Mouse (Mus musculus): ENCODE measurements around the gene Ifna5. TPM values are rescaled to one million over a fixed set of nuclear protein-coding genes. Genes with fewer than 3 reads are reported as not detected.

Ifna5 gene
- total and polyA plus RNA-seq, 3 experiments = not detected

DNA sequence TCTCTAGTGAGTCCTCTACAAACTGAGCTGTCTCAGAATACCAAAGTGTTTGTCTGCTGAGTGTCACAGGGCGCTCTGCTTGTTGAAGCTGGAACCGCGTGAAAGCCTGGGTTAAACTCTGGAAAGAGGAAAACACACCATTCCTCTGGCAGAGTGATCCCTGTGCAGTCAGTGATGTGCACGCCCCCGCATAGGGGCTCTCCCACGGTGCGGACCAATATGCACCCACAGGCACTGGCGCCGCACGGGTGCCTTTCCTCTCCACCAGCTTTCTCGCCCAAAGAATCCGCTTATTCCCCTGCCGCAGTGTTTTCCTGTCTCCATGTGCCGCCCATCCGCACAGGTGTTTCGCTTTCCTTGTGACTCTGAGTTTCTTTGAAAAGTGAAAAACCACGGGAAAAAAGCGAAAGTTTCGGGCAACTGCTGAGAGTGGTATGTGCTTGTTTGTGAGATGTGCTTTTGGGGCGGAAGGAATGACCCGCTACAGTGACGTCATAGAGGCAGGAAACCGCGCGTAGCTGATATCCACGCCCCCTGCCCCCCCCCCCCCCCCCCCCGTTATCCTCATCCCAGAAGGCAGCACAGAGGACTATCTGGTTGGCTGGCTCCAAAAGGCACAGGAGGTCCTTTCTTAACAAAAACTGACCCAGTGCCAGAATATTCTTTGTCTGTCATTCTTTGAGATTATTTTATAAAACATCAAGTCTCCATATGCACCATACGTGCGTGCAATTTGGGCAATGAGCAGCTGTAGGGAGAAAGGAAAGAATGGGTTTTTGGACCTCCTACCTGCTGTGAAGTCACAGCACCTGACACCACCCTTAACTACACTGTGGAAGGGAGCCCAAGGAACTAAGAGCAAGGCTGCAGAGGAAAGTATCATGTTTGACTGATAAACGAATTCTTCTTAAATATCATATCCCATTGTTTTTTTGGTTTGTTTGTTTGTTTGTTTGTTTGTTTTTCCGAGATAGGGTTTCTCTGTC is 32.9 kb downstream of the Ifna5 start:
- DNase-seq = peak; percentile 42 to 48
- no peaks in the 10 kb centered on the region; the same call in 1 of the 2 replicates for H3K27me3 ChIP-seq (ENCODE audit: control insufficient read depth, insufficient read depth, low read length)
- H3K9ac ChIP-seq (ENCODE audit: low read depth, low read length) = peak overlapping the region; percentile 58
- H3K4me3 ChIP-seq = peak overlapping the region; percentile 50
- no peaks in the 10 kb centered on the region for H3K36me3 ChIP-seq (ENCODE audit: control insufficient read depth, insufficient read depth, low read length)
- intact Hi-C loops (cut with DNase I) = loop anchor here (10.0 kb wide), 1 partner anchor 657 kb away; no protein-coding TSS in a partner anchor
- no peaks in the 10 kb centered on the region for H3K4me1 ChIP-seq (ENCODE audit: control insufficient read depth, insufficient read depth, low read length)
- peak overlapping the region; percentile 26 for H3K27ac ChIP-seq
- no peaks in the 10 kb centered on the region for H3K79me2 ChIP-seq (replicated peaks; ENCODE audit: control insufficient read depth, insufficient read depth, low read length)
- TF ChIP-seq POLR2A (IDR thresholded peaks at IDR 0.05; ENCODE audit: insufficient read depth, low read depth, low read length) (peak; percentile 50; the same call in 1 of the 2 replicates), CTCF (IDR thresholded peaks at IDR 0.05) (no peak), EP300 (IDR thresholded peaks at IDR 0.05; ENCODE audit: insufficient read depth, low read depth, low read length) (no peak)
- WGBS = 8% methylated on average over 30 of the region's 31 CpGs

- Histone ChIP-seq H3K9ac (ENCODE audit: low read depth, low read length) (no peak overlapping the region), H3K4me1 (ENCODE audit: control insufficient read depth, insufficient read depth, low read length) (no peaks in the 10 kb centered on the region), H3K36me3 (ENCODE audit: control insufficient read depth, insufficient read depth, low read length) (no peaks in the 10 kb centered on the region), H3K79me2 (replicated peaks; ENCODE audit: control insufficient read depth, insufficient read depth, low read length) (no peaks in the 10 kb centered on the region), H3K4me3 (no peak overlapping the region), H3K27ac (no peak overlapping the region), H3K27me3 (ENCODE audit: control insufficient read depth, insufficient read depth, low read length) (no peaks in the 10 kb centered on the region)
- WGBS = 0% methylated on average over 2 of the region's 2 CpGs
- TF ChIP-seq CTCF (IDR thresholded peaks at IDR 0.05) = peak; percentile 89
- TF ChIP-seq EP300 (IDR thresholded peaks at IDR 0.05; ENCODE audit: insufficient read depth, low read depth, low read length) = no peak
- no peak for DNase-seq
- intact Hi-C loops (cut with DNase I) = loop anchor here (1.0 kb wide), 1 partner anchor 257 kb away; no protein-coding TSS in a partner anchor
Measured at GRCm38 (mm10) chr4:88872691-88873090, 37.4 kb downstream of the Ifna5 start.

DNA sequence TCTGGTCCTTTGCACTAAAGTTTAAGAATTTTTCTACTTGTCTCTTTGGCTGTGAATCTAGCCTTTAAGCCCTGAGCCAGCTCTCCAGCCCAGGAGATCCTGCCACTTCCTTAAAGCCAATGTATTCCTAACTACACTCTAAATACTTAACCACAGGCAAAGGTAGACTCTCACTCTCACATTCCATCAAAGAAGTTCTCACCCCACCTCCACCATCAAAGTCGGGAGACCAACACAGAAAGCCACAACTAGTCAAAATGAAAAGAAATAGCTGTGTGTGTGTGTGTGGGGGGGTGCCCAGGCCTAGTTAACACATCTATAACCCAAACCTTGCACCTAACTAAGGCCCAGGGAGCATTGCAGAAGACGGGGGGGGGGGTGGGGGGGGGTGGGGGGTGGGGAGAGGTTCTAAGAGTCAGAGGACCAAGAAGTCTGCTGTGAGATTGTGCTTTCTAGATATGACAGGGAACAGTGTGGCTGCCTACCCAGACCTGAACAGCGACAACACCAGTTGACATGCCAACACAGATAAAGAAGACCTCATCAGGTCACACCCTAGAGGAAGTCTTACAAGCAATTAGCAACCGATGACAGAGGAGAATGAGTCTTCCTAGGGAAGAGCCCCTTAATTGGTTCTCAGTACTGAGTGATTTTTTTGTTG is 40.2 kb downstream of the Ifna5 start:
- Histone ChIP-seq H3K27ac (no peak overlapping the region), H3K4me3 (no peak overlapping the region), H3K27me3 (ENCODE audit: control insufficient read depth, insufficient read depth, low read length) (no peaks in the 10 kb centered on the region), H3K9ac (ENCODE audit: low read depth, low read length) (no peak overlapping the region), H3K36me3 (ENCODE audit: control insufficient read depth, insufficient read depth, low read length) (no peaks in the 10 kb centered on the region), H3K79me2 (replicated peaks; ENCODE audit: control insufficient read depth, insufficient read depth, low read length) (no peaks in the 10 kb centered on the region), H3K4me1 (ENCODE audit: control insufficient read depth, insufficient read depth, low read length) (no peaks in the 10 kb centered on the region)
- TF ChIP-seq CTCF (IDR thresholded peaks at IDR 0.05) (no peak), EP300 (IDR thresholded peaks at IDR 0.05; ENCODE audit: insufficient read depth, low read depth, low read length) (no peak), POLR2A (IDR thresholded peaks at IDR 0.05; ENCODE audit: insufficient read depth, low read depth, low read length) (no peak)
- intact Hi-C loops (cut with DNase I) = no loop called here
- no peak for DNase-seq
- WGBS = 34% methylated on average over 4 of the region's 4 CpGs

DNA sequence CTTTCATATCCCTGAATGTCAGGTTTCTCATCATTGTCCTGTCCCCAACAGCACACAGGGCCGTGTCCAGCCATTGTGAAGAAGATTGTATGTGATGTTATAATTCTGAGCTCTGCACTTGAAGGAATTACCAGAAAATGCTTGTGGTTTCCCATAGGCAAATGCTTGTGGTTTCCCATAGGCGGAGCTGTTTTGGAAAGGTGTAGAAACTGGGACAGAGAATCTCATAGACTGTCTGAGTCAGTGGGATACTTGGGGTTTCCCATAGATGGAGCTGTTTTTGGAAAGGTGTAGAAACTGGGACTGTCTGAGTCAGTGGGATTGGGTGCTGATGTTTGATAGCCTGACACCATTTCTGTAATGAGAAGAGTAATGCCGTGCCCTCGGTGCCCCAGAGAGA is 41.2 kb downstream of the Ifna5 start:
- Histone ChIP-seq H3K4me3 (no peak overlapping the region), H3K79me2 (replicated peaks; ENCODE audit: control insufficient read depth, insufficient read depth, low read length) (no peaks in the 10 kb centered on the region), H3K9ac (ENCODE audit: low read depth, low read length) (no peak overlapping the region), H3K36me3 (ENCODE audit: control insufficient read depth, insufficient read depth, low read length) (no peaks in the 10 kb centered on the region), H3K27me3 (ENCODE audit: control insufficient read depth, insufficient read depth, low read length) (no peaks in the 10 kb centered on the region), H3K4me1 (ENCODE audit: control insufficient read depth, insufficient read depth, low read length) (no peaks in the 10 kb centered on the region), H3K27ac (no peak overlapping the region)
- intact Hi-C loops (cut with DNase I) = no loop called here
- TF ChIP-seq CTCF (IDR thresholded peaks at IDR 0.05) (peak; percentile 26; the same call in 1 of the 2 replicates), POLR2A (IDR thresholded peaks at IDR 0.05; ENCODE audit: insufficient read depth, low read depth, low read length) (no peak), EP300 (IDR thresholded peaks at IDR 0.05; ENCODE audit: insufficient read depth, low read depth, low read length) (no peak)
- 84% methylated on average over 4 of the region's 4 CpGs for WGBS
- no peak for DNase-seq

- TF ChIP-seq EP300 (IDR thresholded peaks at IDR 0.05; ENCODE audit: insufficient read depth, low read depth, low read length) (no peak), POLR2A (IDR thresholded peaks at IDR 0.05; ENCODE audit: insufficient read depth, low read depth, low read length) (no peak), CTCF (IDR thresholded peaks at IDR 0.05) (no peak)
- 25% methylated on average over 10 of the region's 10 CpGs for WGBS
- Histone ChIP-seq H3K27me3 (ENCODE audit: control insufficient read depth, insufficient read depth, low read length) (no peaks in the 10 kb centered on the region), H3K27ac (no peak overlapping the region), H3K36me3 (ENCODE audit: control insufficient read depth, insufficient read depth, low read length) (no peaks in the 10 kb centered on the region), H3K4me1 (ENCODE audit: control insufficient read depth, insufficient read depth, low read length) (no peaks in the 10 kb centered on the region), H3K4me3 (no peak overlapping the region), H3K9ac (ENCODE audit: low read depth, low read length) (no peak overlapping the region), H3K79me2 (replicated peaks; ENCODE audit: control insufficient read depth, insufficient read depth, low read length) (no peaks in the 10 kb centered on the region)
- no peak for DNase-seq
- intact Hi-C loops (cut with DNase I) = no loop called here
Measured at GRCm38 (mm10) chr4:88878246-88878645, 42.9 kb downstream of the Ifna5 start.

Measured in heart, adult 2 months (tissue).